Comparison of ENCODE assay signal across 14 mouse cellular contexts in genomic region chr14:79521471-79522117, GRCm38 (mm10). TPM values are rescaled to one million over a fixed set of nuclear protein-coding genes. Genes with fewer than 3 reads are reported as not detected.
DNase-seq lines count a peak whose midpoint lies in the region; ATAC-seq and TF ChIP-seq lines count a peak whose summit lies in the region.
"Had no signal": no experiment of that assay in that cellular context is flagged by ENCODE, and none has a peak within 500 bp of the region (broad histone marks: within the 10 kb centered on the region; RNA-seq: fewer than 3 reads in every experiment).

No protein-coding gene starts in this region.

- H3K9ac ChIP-seq in heart, embryonic 12.5 days: no peak overlapping the region
- H3K9ac ChIP-seq in liver, embryonic 14.5 days (replicated peaks): 0 out of 2 replicates have a peak overlapping the region, but pooled peaks have one; percentile 1
- H3K9ac ChIP-seq: forebrain, embryonic 15.5 days; hindbrain, embryonic 15.5 days; limb, embryonic 12.5 days had no signal

- 55% methylated on average over 6 of the region's 6 CpGs for WGBS in heart, embryonic 12.5 days
- 12% methylated on average over 6 of the region's 6 CpGs for WGBS in liver, embryonic 14.5 days (ENCODE audit: insufficient replicate concordance)

- H3K27me3 ChIP-seq in heart, embryonic 12.5 days (replicated peaks): no peaks in the 10 kb centered on the region
- H3K27me3 ChIP-seq in liver, embryonic 14.5 days (ENCODE audit: control insufficient read depth, insufficient read depth, low read length): no peaks in the 10 kb centered on the region
- H3K27me3 ChIP-seq: forebrain, embryonic 15.5 days; hindbrain, embryonic 15.5 days; limb, embryonic 12.5 days had no signal

- ATAC-seq in heart, embryonic 12.5 days (ENCODE audit: insufficient number of reproducible peaks, low FRiP score): no peak
- ATAC-seq in liver, embryonic 14.5 days (ENCODE audit: insufficient read depth): no peak
- ATAC-seq: forebrain, embryonic 15.5 days had no signal

- no peak for TF ChIP-seq CTCF in liver, embryonic 14.5 days (IDR thresholded peaks at IDR 0.05; ENCODE audit: low read depth)

- no peak for DNase-seq in heart, postnatal 4 days
- peak; percentile 72 to 78 for DNase-seq in spleen, postnatal 36 days (ENCODE audit: low spot score in 2 of 2)
- no peak for DNase-seq in spleen, postnatal 4 days (ENCODE audit: low spot score in 2 of 2)
- DNase-seq in liver, embryonic 14.5 days (ENCODE audit: low read depth in 3 of 3, low spot score in 3 of 3): no peak
- peak; percentile 53 for DNase-seq in thymus, postnatal 4 days
- DNase-seq in ovary, postnatal 10 days (ENCODE audit: low spot score): no peak
- no peak for DNase-seq in layer of hippocampus, adult 8-10 months (ENCODE audit: low spot score in 2 of 2)
- DNase-seq: adrenal gland, adult 8-10 months; embryo, embryonic 11 days; right cerebral cortex, postnatal 4 days had no signal

- H3K9me3 ChIP-seq in heart, embryonic 12.5 days (replicated peaks): no peaks in the 10 kb centered on the region
- no peaks in the 10 kb centered on the region for H3K9me3 ChIP-seq in liver, embryonic 14.5 days (ENCODE audit: control insufficient read depth, low read length)
- H3K9me3 ChIP-seq: forebrain, embryonic 15.5 days; hindbrain, embryonic 15.5 days; limb, embryonic 12.5 days had no signal

- H3K4me3 ChIP-seq in heart, embryonic 12.5 days: no peak overlapping the region
- H3K4me3 ChIP-seq in liver, embryonic 14.5 days (ENCODE audit: insufficient read depth in 1 of 2, low read depth in 2 of 2, low read length in 2 of 2): no peak overlapping the region
- H3K4me3 ChIP-seq: forebrain, embryonic 15.5 days; hindbrain, embryonic 15.5 days; limb, embryonic 12.5 days had no signal

- H3K4me1 ChIP-seq in heart, embryonic 12.5 days (replicated peaks): peaks cover 18% of the 10 kb centered on the region
- H3K4me1 ChIP-seq in liver, embryonic 14.5 days (replicated peaks; ENCODE audit: control insufficient read depth in 2 of 2, insufficient read depth in 2 of 2, low read length in 1 of 2): peaks cover 40 to 44% of the 10 kb centered on the region in 2 experiments
- H3K4me1 ChIP-seq: forebrain, embryonic 15.5 days; hindbrain, embryonic 15.5 days had no signal

- no peak overlapping the region for H3K4me2 ChIP-seq in heart, embryonic 12.5 days
- peak overlapping the region; percentile 37 for H3K4me2 ChIP-seq in liver, embryonic 14.5 days (ENCODE audit: low read depth)
- H3K4me2 ChIP-seq: forebrain, embryonic 15.5 days; hindbrain, embryonic 15.5 days; limb, embryonic 12.5 days had no signal

- H3K27ac ChIP-seq in heart, embryonic 12.5 days (ENCODE audit: poor library complexity, severe bottlenecking): peak overlapping the region; percentile 49; the same call in 1 of the 2 replicates
- peak overlapping the region; percentile 37 for H3K27ac ChIP-seq in liver, embryonic 14.5 days
- H3K27ac ChIP-seq: forebrain, embryonic 15.5 days; hindbrain, embryonic 15.5 days; limb, embryonic 12.5 days had no signal

- H3K36me3 ChIP-seq in heart, embryonic 12.5 days: no peaks in the 10 kb centered on the region
- H3K36me3 ChIP-seq in liver, embryonic 14.5 days (replicated peaks; ENCODE audit: control insufficient read depth, insufficient read depth, low read depth): no peaks in the 10 kb centered on the region
- H3K36me3 ChIP-seq: forebrain, embryonic 15.5 days; hindbrain, embryonic 15.5 days; limb, embryonic 12.5 days had no signal

- TF ChIP-seq EP300 in liver, embryonic 14.5 days (IDR thresholded peaks at IDR 0.05; ENCODE audit: low read depth): 0 out of 2 replicates have a peak, but pooled peaks have one; percentile 24

RNA-seq across cellular contexts. Expression of gene Wbp4, which starts 40.3 kb away (rescaled TPM):
- polyA plus RNA-seq in heart, embryonic 12.5 days (2016; fragmentation: Nextera tagmentation; extraction: Ambion mirVana): 29.5 and 30.6 TPM in 2 replicates
- total RNA-seq in heart, postnatal 4 days (2021): 10 to 100 TPM; 24.7 to 25.8 TPM
- 3.1 and 6.2 TPM in 2 replicates for polyA plus RNA-seq in liver, embryonic 14.5 days (2012; rRNA removed)
- polyA plus RNA-seq in liver, embryonic 14.5 days (2014; fragmentation: Nextera tagmentation; extraction: Ambion mirVana): 14.2 and 16.8 TPM in 2 replicates
- 10 to 100 TPM; 47.9 to 53.4 (median 48.8) TPM for total RNA-seq in layer of hippocampus, adult 8-10 months (2022)

RNA-seq across cellular contexts. Expression of gene Elf1, which starts 40.6 kb away (rescaled TPM):
- polyA plus RNA-seq in heart, embryonic 12.5 days (2016; fragmentation: Nextera tagmentation; extraction: Ambion mirVana): 10.5 and 11.0 TPM in 2 replicates
- total RNA-seq in heart, postnatal 4 days (2021): 10 to 100 TPM; 20.3 to 22.5 TPM
- polyA plus RNA-seq in liver, embryonic 14.5 days (2012; rRNA removed): 6.0 and 9.3 TPM in 2 replicates
- polyA plus RNA-seq in liver, embryonic 14.5 days (2014; fragmentation: Nextera tagmentation; extraction: Ambion mirVana): 8.7 and 9.9 TPM in 2 replicates
- 1 to 10 TPM; 4.2 to 7.9 (median 6.2) TPM for total RNA-seq in layer of hippocampus, adult 8-10 months (2022)

Comparison
In these comparisons a context has a peak if more than half of its experiments do, and no peak if none do; other contexts are left out.
1. DNase-seq: peak in spleen, postnatal 36 days (2 of 2) and thymus, postnatal 4 days (single experiment); none in heart, postnatal 4 days (single experiment), spleen, postnatal 4 days (0 of 2), liver, embryonic 14.5 days (0 of 3), ovary, postnatal 10 days (single experiment) and layer of hippocampus, adult 8-10 months (0 of 2).